Mouse (Mus musculus) frontal cortex, postnatal 36 days (tissue): ENCODE measurements around the gene Cdrt4.

Source experiments
- DNase-seq, 2 experiments: peaks; one replicate each; pipeline ENCODE4 v3.0.0; 2022; ENCODE audit warnings: low spot score in 2 of 2

The Cdrt4 gene

DNA sequence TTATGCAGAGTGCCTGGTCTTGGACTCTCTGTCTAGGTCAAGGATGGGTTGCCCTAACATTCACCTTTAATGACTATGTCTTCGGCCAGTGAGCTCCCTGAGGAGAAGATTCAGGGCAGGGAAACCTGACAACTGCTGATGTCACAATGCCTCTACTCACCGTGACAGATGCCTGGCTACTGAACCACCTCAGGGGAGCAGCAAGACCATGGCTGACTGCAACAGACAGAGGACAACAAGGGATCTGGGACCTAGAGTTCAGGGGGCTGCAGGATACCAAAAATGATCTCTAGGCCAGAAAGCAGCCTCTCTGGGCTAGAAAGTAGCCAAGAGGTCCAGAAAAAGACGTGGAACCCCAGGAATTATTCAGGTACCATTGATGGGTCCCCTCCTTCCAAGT lies at the start of gene Cdrt4:
Gene Cdrt4, plus strand, starts transcription at position 182 of the 400 bp plus-strand sequence.
- DNase-seq, result no peak

- DNase-seq, result peak; percentile 54 to 88
Measured at GRCm38 (mm10) chr11:62901699-62902323, 49.2 kb upstream of the Cdrt4 start.

DNA sequence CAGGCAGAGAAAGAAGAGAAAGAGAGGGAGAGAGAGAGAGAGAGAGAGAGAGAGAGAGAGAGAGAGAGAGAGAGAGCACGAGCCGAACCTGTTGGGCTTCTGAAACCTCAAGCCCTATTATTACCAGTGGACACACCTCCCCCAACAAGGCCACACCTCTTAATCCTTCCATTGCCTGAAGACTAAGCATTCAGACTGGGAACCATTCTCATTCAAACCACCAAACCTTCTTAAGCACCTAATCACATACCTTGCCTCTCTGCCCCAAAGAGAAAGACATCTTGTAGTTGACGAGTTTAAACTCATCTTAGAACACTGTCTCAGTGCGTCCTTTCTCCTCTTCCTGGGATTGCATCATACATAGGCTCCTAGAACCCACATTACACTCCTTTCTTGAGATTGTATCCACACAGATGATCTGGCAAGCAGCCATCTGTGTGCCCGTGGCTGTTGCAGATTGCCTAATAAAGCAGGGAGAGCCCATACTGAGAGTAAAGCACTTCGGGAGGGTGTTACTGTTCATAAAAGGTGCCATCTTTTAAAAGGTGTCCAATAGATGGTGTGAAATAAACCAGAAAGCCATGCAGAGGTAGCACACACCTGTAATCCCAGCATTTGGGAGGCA lies 47.0 kb upstream of the Cdrt4 start:
- no peak for DNase-seq

- no peak for DNase-seq
Measured at GRCm38 (mm10) chr11:62909720-62910306, 41.2 kb upstream of the Cdrt4 start.

DNA sequence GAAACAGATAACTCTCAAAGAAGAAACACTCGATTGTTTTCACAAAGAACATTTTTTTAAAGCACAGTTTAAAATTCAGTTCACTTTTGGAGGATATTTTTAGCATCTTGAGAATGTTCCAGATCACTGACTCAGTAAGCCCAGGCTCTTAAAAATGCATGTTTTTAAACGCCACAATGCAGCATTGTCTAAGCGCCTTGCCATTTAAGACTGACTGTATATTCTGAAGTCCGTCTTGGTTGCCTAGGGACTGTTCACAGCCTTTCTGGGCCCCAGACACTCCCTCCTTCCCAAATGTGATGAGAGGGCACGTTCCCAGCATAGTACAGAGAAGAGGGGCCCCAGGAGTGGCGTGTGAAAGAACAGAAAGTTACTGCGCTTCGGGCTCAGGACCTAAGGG lies 39.6 kb upstream of the Cdrt4 start:
- peak in 1 of 2 experiments; percentile 24 for DNase-seq

DNA sequence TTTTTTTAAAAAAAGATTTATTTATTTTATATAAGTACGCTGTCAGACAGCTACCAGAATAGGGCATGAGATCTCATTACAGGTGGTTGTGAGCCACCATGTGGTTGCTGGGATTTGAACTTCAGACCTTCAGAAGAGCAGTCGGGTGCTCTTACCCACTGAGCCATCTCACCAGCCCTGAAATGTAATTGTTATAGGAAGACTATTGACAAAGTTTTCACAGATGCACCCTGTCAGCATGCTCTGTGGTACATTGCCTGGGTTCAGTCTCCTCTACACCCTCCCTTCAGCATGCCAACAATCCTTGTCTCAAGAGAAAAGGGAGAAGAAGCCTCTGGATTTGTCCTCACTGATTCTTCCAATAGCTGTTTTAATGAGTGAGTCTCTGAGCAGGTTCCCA lies 37.9 kb upstream of the Cdrt4 start:
- DNase-seq, result no peak

- no peak for DNase-seq
Measured at GRCm38 (mm10) chr11:62914532-62914931, 36.5 kb upstream of the Cdrt4 start.

GRCm38 (mm10) chr11:62915486-62915885 lies 35.5 kb upstream of the Cdrt4 start:
- no peak for DNase-seq

- DNase-seq, result no peak
Measured at GRCm38 (mm10) chr11:62916765-62917164, 34.2 kb upstream of the Cdrt4 start.

DNA sequence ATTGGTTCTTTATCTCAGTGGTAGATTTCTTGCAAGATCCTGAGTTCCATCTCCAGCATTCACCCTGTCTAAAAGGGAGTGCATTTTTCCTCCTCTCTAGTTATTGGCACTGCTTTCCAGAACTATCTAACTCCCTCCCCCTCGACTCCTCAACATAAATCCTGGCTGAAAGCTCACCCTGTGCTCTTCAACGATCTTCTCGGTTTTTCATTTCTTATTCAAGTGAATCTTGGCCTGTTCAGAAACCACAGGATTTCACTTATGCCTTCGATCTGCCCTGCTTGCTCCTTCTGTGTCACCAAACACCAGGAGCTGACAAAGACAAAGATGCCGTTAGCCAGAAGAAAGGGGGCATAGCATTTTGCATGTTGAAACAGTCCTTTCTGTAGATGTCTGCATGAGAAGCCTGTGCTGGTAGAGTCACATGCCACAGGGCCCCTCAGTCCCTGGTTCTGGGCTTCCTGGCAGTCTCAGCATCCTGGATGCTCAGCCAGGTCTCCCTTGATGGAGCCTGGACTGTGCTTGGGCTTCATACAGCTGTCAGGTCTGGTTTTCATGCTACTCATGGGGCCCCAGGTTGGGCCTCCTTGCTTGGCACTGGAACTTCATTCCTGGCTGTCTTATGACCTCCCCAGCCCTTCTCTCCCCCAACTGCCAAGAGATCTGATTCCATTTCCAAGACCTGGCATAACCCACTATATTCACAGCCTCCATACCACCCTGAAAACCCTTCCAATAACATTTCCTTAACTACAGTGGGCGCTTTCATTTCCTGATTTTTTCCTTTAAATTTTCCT lies 30.8 kb upstream of the Cdrt4 start:
- no peak for DNase-seq

- DNase-seq, result no peak
Measured at GRCm38 (mm10) chr11:62920743-62921050, 30.3 kb upstream of the Cdrt4 start.

GRCm38 (mm10) chr11:62921052-62921977 lies 29.7 kb upstream of the Cdrt4 start:
- DNase-seq, result peak; percentile 93 to 96

DNA sequence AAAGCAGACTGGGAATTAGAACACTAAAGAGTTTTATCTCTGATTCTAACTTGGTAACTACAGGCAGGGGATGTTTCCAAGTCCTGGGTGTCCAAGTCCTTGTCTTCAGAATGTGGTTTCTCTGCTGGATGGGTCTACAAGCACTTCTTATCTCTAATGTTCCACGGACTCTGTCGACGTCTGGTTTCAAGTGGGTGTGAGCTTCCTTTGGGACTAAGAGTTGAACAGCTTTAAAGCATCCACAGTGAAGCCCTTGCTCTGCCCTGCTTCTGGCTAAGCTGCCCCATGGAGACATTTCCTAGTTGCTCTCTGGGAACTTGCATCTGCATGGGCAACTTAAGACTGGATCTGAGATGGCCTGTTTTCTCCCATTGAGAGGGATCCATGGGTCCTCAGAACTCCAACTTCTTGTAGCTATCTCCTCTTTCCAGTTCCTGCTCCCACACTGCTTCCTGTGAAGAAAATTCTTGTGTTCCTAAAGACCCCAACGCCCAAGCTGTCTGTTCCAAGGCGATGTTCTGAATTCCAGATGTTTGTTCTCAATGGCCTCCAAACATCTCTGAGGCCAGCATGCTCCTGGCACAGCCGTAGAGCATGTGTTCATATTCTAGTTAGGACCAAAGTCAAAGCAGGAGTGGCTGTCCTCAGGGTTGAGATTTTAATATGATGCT lies 26.8 kb upstream of the Cdrt4 start:
- no peak for DNase-seq

GRCm38 (mm10) chr11:62929799-62930198 lies 21.2 kb upstream of the Cdrt4 start:
- DNase-seq, result no peak

- DNase-seq, result no peak
Measured at GRCm38 (mm10) chr11:62930574-62930973, 20.4 kb upstream of the Cdrt4 start.

DNA sequence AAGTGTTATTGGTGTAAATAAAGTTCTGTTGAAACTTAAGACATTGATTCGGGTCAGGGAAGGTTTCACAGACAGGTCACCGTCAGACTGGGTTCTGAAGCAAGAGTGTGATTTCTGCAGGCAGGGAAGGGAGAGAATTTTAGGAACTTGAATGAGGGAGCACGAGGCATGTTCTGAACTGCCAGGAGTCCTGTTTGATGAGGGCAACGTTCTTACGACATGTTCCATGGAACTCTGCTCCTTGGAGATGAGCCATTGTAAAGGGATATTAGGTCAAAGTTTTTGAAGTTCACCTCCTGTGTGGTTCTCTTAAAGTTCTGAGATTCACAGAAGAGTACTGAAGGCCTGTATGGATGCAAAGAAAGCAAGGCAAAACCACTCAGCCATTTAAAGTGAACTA lies 19.9 kb upstream of the Cdrt4 start:
- no peak for DNase-seq

DNA sequence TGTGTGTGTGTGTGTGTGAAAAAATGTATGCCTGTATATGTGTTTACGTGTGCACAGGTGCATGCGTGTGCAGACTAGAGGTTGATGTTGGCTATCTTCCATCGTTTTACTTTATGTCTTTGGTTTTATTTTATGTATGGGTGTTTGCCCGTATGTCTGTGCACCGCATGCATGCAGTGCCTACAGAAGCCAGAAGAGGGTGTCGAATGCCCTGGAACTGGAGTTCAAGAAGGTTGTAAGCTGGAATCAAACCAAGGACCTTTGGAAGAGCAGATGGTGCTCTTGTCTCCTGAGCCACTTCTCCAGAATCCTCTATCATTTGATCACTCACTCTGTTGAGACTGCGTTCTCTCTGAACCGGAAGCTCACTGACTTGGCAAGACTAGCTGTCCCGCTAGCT lies 17.9 kb upstream of the Cdrt4 start:
- DNase-seq, result no peak

- DNase-seq, result no peak
Measured at GRCm38 (mm10) chr11:62934795-62935514, 16.0 kb upstream of the Cdrt4 start.

DNA sequence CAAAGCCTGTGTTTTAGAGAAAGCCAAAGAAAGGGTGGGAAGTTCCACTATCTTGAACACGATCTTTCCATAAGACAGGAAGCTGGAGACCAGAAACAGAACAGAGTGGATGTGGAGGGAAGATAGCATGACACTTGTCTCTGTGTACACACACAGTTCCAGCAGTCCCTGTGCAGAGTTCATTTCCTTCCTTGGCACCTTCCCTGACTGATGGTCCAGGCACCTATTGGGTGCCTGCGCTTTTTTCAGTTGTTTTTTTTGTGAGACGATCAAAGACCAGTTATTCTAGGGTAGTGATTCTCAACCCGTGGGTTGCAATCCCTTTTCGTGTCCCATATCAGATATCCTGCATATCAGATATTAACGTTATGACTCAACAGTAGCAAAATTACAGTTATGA lies 13.0 kb upstream of the Cdrt4 start:
- no peak for DNase-seq

DNA sequence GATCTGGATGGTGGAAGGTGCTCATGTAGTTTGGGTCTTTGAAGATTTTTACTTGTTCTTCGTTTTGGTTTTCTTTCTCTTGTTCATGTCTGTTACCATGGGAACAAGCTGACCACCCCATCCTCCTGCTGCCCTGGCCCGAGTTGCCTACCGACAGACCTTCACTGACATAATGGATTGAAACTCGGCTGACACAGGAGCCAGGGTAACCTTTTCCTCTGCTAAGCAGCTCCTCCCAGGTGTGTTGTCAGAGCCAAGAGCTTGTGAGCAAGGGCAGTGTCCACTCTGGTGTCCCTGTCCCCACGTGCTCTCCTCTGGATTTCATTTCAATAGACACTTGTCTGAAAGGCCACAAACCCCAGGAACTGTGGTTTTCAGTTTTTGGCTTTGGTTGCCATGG lies 12.1 kb upstream of the Cdrt4 start:
- DNase-seq, result no peak
